Mouse (Mus musculus): Measurements from ENCODE around the gene Vars. TPM values are rescaled to one million over a fixed set of nuclear protein-coding genes. Genes with fewer than 3 reads are reported as not detected.
"Not testable (repeated sequence)": the region's sequence is repeated elsewhere in the genome, so short reads cannot be mapped to it uniquely, and the experiment has no call there.

Vars gene
- polyA plus RNA-seq, 1 experiment: 261 TPM

- H3K27me3 ChIP-seq (ENCODE audit: control insufficient read depth, insufficient read depth, low read length): no peaks in the 10 kb centered on the region
- TF ChIP-seq CTCF (IDR thresholded peaks at IDR 0.05; ENCODE audit: control insufficient read depth, insufficient read depth, insufficient replicate concordance, low read depth, low read length) (no peak), POLR2A (IDR thresholded peaks at IDR 0.05; ENCODE audit: control insufficient read depth, low read depth, low read length) (no peak)
- H3K36me3 ChIP-seq (ENCODE audit: control insufficient read depth, insufficient read depth, low read length): no peaks in the 10 kb centered on the region
- H3K4me3 ChIP-seq (ENCODE audit: control insufficient read depth, low read depth, low read length): no peak overlapping the region
- peaks cover 8% of the 10 kb centered on the region for H3K4me1 ChIP-seq (ENCODE audit: control insufficient read depth, insufficient read depth, low read length)
- no peak overlapping the region for H3K27ac ChIP-seq (ENCODE audit: control insufficient read depth, insufficient read depth, low read depth, low read length)
These were observed 38.7 kb upstream of the Vars start for GRCm38 (mm10) chr17:34962125-34962524.

- no peaks in the 10 kb centered on the region for H3K27me3 ChIP-seq (ENCODE audit: control insufficient read depth, insufficient read depth, low read length)
- H3K4me1 ChIP-seq (ENCODE audit: control insufficient read depth, insufficient read depth, low read length): peaks cover 8% of the 10 kb centered on the region
- no peaks in the 10 kb centered on the region for H3K36me3 ChIP-seq (ENCODE audit: control insufficient read depth, insufficient read depth, low read length)
- no peak overlapping the region for H3K27ac ChIP-seq (ENCODE audit: control insufficient read depth, insufficient read depth, low read depth, low read length)
- H3K4me3 ChIP-seq (ENCODE audit: control insufficient read depth, low read depth, low read length): no peak overlapping the region
- TF ChIP-seq POLR2A (IDR thresholded peaks at IDR 0.05; ENCODE audit: control insufficient read depth, low read depth, low read length) (no peak), CTCF (IDR thresholded peaks at IDR 0.05; ENCODE audit: control insufficient read depth, insufficient read depth, insufficient replicate concordance, low read depth, low read length) (no peak)
These were observed 37.9 kb upstream of the Vars start for GRCm38 (mm10) chr17:34962841-34963240.

GRCm38 (mm10) chr17:34964640-34965049 lies 36.1 kb upstream of the Vars start:
- H3K4me1 ChIP-seq (ENCODE audit: control insufficient read depth, insufficient read depth, low read length): peaks cover 4% of the 10 kb centered on the region
- H3K27ac ChIP-seq (ENCODE audit: control insufficient read depth, insufficient read depth, low read depth, low read length): peak overlapping the region; percentile 23; the same call in 1 of the 2 replicates
- no peaks in the 10 kb centered on the region for H3K27me3 ChIP-seq (ENCODE audit: control insufficient read depth, insufficient read depth, low read length)
- no peak for TF ChIP-seq POLR2A (IDR thresholded peaks at IDR 0.05; ENCODE audit: control insufficient read depth, low read depth, low read length)
- no peak for TF ChIP-seq CTCF (IDR thresholded peaks at IDR 0.05; ENCODE audit: control insufficient read depth, insufficient read depth, insufficient replicate concordance, low read depth, low read length)
- H3K4me3 ChIP-seq (ENCODE audit: control insufficient read depth, low read depth, low read length): no peak overlapping the region
- no peaks in the 10 kb centered on the region for H3K36me3 ChIP-seq (ENCODE audit: control insufficient read depth, insufficient read depth, low read length)

GRCm38 (mm10) chr17:34965627-34966026 lies 35.2 kb upstream of the Vars start:
- Histone ChIP-seq H3K27me3 (ENCODE audit: control insufficient read depth, insufficient read depth, low read length) (no peaks in the 10 kb centered on the region), H3K36me3 (ENCODE audit: control insufficient read depth, insufficient read depth, low read length) (no peaks in the 10 kb centered on the region), H3K4me3 (ENCODE audit: control insufficient read depth, low read depth, low read length) (no peak overlapping the region), H3K4me1 (ENCODE audit: control insufficient read depth, insufficient read depth, low read length) (no peaks in the 10 kb centered on the region), H3K27ac (ENCODE audit: control insufficient read depth, insufficient read depth, low read depth, low read length) (no peak overlapping the region)
- TF ChIP-seq POLR2A (IDR thresholded peaks at IDR 0.05; ENCODE audit: control insufficient read depth, low read depth, low read length): no peak
- no peak for TF ChIP-seq CTCF (IDR thresholded peaks at IDR 0.05; ENCODE audit: control insufficient read depth, insufficient read depth, insufficient replicate concordance, low read depth, low read length)

DNA sequence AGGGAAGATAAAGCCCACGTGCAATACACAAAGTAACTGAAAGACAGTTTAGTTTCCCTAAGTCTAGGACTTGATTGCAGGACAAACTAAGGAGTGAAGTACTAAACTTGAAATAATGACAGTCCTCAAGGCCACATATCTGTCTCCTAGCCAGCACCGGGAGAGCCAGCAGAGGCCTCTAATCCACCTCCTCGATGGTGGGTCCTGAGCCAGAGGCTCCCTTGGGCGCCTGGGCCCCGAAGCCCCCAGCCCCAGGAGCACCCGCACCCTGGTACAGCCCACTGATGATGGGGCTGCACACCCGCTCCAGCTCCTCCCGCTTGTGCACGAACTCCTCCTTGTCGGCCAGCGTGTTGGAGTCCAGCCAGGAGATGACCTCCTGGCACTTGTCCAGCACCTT lies 31.0 kb upstream of the Vars start, which contains the start of gene Gm20481:
Gm20481 (plus strand) TSS at position 91 of the 400 bp plus-strand sequence.
- H3K27ac ChIP-seq (ENCODE audit: control insufficient read depth, insufficient read depth, low read depth, low read length); H3K4me1 ChIP-seq (ENCODE audit: control insufficient read depth, insufficient read depth, low read length); H3K27me3 ChIP-seq (ENCODE audit: control insufficient read depth, insufficient read depth, low read length); H3K36me3 ChIP-seq (ENCODE audit: control insufficient read depth, insufficient read depth, low read length): not testable (repeated sequence)
- peak within 1 kb of the TSS; percentile 48 for H3K4me3 ChIP-seq (ENCODE audit: control insufficient read depth, low read depth, low read length)

DNA sequence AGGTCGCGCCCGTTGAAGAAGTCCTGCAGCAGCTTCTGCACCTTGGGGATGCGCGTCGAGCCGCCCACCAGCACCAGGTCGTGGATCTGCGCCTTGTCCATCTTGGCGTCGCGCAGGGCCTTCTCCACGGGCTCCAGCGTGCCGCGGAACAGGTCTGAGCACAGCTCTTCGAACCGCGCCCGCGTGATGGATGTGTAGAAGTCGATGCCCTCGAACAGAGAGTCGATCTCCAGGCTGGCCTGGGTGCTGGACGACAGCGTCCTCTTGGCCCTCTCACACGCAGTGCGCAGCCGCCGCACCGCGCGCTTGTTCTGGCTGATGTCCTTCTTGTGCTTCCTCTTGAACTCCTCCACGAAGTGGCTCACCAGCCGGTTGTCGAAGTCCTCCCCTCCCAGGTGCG lies 29.9 kb upstream of the Vars start:
- not testable (repeated sequence) for H3K36me3 ChIP-seq (ENCODE audit: control insufficient read depth, insufficient read depth, low read length); H3K4me1 ChIP-seq (ENCODE audit: control insufficient read depth, insufficient read depth, low read length); H3K27ac ChIP-seq (ENCODE audit: control insufficient read depth, insufficient read depth, low read depth, low read length); H3K4me3 ChIP-seq (ENCODE audit: control insufficient read depth, low read depth, low read length); H3K27me3 ChIP-seq (ENCODE audit: control insufficient read depth, insufficient read depth, low read length)

GRCm38 (mm10) chr17:34971694-34972068 lies 29.1 kb upstream of the Vars start:
- not testable (repeated sequence) for H3K27me3 ChIP-seq (ENCODE audit: control insufficient read depth, insufficient read depth, low read length); H3K4me1 ChIP-seq (ENCODE audit: control insufficient read depth, insufficient read depth, low read length); H3K27ac ChIP-seq (ENCODE audit: control insufficient read depth, insufficient read depth, low read depth, low read length); H3K36me3 ChIP-seq (ENCODE audit: control insufficient read depth, insufficient read depth, low read length)
- peak overlapping the region; percentile 91 for H3K4me3 ChIP-seq (ENCODE audit: control insufficient read depth, low read depth, low read length)

- H3K36me3 ChIP-seq (ENCODE audit: control insufficient read depth, insufficient read depth, low read length): not testable (repeated sequence)
- peak within 1 kb of the TSS; percentile 86 for H3K27ac ChIP-seq (ENCODE audit: control insufficient read depth, insufficient read depth, low read depth, low read length)
These were observed 28.6 kb upstream of the Vars start, which contains the start of the genes Hspa1a and Hspa1l for GRCm38 (mm10) chr17:34972069-34972749. TSS of gene Hspa1a (minus strand) at chr17:34972156. TSS of gene Hspa1l (plus strand) at chr17:34972703.

More at GRCm38 (mm10) chr17:34972069-34972749, 28.6 kb upstream of the Vars start, which contains the start of the genes Hspa1a and Hspa1l:
- not testable (repeated sequence) for H3K4me1 ChIP-seq (ENCODE audit: control insufficient read depth, insufficient read depth, low read length); H3K27me3 ChIP-seq (ENCODE audit: control insufficient read depth, insufficient read depth, low read length)
- H3K4me3 ChIP-seq (ENCODE audit: control insufficient read depth, low read depth, low read length): peak within 1 kb of the TSS; percentile 91
- TF ChIP-seq POLR2A (IDR thresholded peaks at IDR 0.05; ENCODE audit: control insufficient read depth, low read depth, low read length): peak; percentile 42; the same call in 1 of the 2 replicates
